Mouse (Mus musculus) lung, postnatal 0 days (tissue): ENCODE data around the gene Map1a.

Experiments used
- CTCF ChIP-seq: IDR thresholded peaks from 2 replicates; pipeline ENCODE4 v1.5.1; 2016; ENCODE audit warnings: antibody characterized with exemption, mild to moderate bottlenecking
- EP300 ChIP-seq: IDR thresholded peaks from 2 replicates; pipeline ENCODE4 v1.6.1; 2016; ENCODE audit warnings: antibody characterized with exemption, mild to moderate bottlenecking, control low read depth

GRCm38 (mm10) chr2:121288901-121289729 is at the start of gene Map1a:
- TF ChIP-seq CTCF (no peak), EP300 (no peak)
